Mouse (Mus musculus) hematopoietic multipotent progenitor cell, adult 10-12 weeks (in vitro differentiated cells): ENCODE results near the gene Ggta1. TPM values are rescaled to one million over a fixed set of nuclear protein-coding genes. Genes with fewer than 3 reads are reported as not detected.

Experiments
- polyA plus RNA-seq: library from polyadenylated mRNA; stranded (reverse); fragments of >175 nt; gene quantifications from 2 replicates; pipeline ENCODE4 v1.2.3, GENCODE M21; 2012; ENCODE audit warnings: low replicate concordance

Gene Ggta1
- polyA plus RNA-seq, result 20.3 and 31.2 TPM in 2 replicates

GRCm38 (mm10) chr2:35462791-35463281 is at the start of gene Ggta1:
Ggta1 (minus strand) TSS chr2:35463231.

GRCm38 (mm10) chr2:35397096-35397495 is 65.9 kb downstream of the Ggta1 start, which contains the start of gene 4930402F06Rik:
4930402F06Rik (minus strand) TSS chr2:35397175.

GRCm38 (mm10) chr2:35367629-35368028 is 95.4 kb downstream of the Ggta1 start, which contains the start of gene 4930568D16Rik:
4930568D16Rik (minus strand) TSS chr2:35367729.

Other genes starting within 250 kb of the Ggta1 start
- 58.4 and 85.3 TPM in 2 replicates for gene Gsn, start 206.9 kb downstream of the Ggta1 start, polyA plus RNA-seq
- 25.3 and 56.7 TPM in 2 replicates for gene Stom, start 126.3 kb downstream of the Ggta1 start, polyA plus RNA-seq
- gene 4930568D16Rik, start 95.5 kb downstream of the Ggta1 start, polyA plus RNA-seq, result not detected in 2 replicates
- not detected in 2 replicates for gene 4930402F06Rik, start 66.1 kb downstream of the Ggta1 start, polyA plus RNA-seq
- 21.2 and 57.5 TPM in 2 replicates for gene Dab2ip, start 95.0 kb upstream of the Ggta1 start, polyA plus RNA-seq